Comparison of ENCODE assay signal across 8 mouse cellular contexts in genomic region chr9:65587270-65587572, GRCm38 (mm10). TPM values are rescaled to one million over a fixed set of nuclear protein-coding genes. Genes with fewer than 3 reads are reported as not detected.
DNase-seq lines count a peak whose midpoint lies in the region; ATAC-seq and TF ChIP-seq lines count a peak whose summit lies in the region.

No protein-coding gene starts in this region.

- no peak for TF ChIP-seq CTCF in left cerebral cortex, adult 2 months (IDR thresholded peaks at IDR 0.05)

- H3K4me1 ChIP-seq in embryonic facial prominence, embryonic 14.5 days (ENCODE audit: control insufficient read depth, insufficient read depth, low read length) = peaks cover 18% of the 10 kb centered on the region
- H3K4me1 ChIP-seq in limb, embryonic 10.5 days = peaks cover 34% of the 10 kb centered on the region
- H3K4me1 ChIP-seq in neural tube, embryonic 12.5 days = peaks cover 28% of the 10 kb centered on the region

- under 1% methylated on average over 6 of the region's 6 CpGs for WGBS in embryonic facial prominence, embryonic 14.5 days
- under 1% methylated on average over 6 of the region's 6 CpGs for WGBS in limb, embryonic 10.5 days
- 2% methylated on average over 6 of the region's 6 CpGs for WGBS in neural tube, embryonic 12.5 days

- no peak overlapping the region for H3K27ac ChIP-seq in left cerebral cortex, adult 2 months
- no peak overlapping the region for H3K27ac ChIP-seq in embryonic facial prominence, embryonic 14.5 days (replicated peaks; ENCODE audit: low read depth, low read length)
- peak overlapping the region; percentile 91 for H3K27ac ChIP-seq in limb, embryonic 10.5 days
- H3K27ac ChIP-seq in neural tube, embryonic 12.5 days = no peak overlapping the region

- H3K4me2 ChIP-seq in embryonic facial prominence, embryonic 14.5 days (ENCODE audit: low read depth, low read length) = peak overlapping the region; percentile 98
- peak overlapping the region; percentile 100 for H3K4me2 ChIP-seq in neural tube, embryonic 12.5 days (replicated peaks)

- no peaks in the 10 kb centered on the region for H3K27me3 ChIP-seq in embryonic facial prominence, embryonic 14.5 days (replicated peaks; ENCODE audit: control insufficient read depth, insufficient read depth, low read length)
- H3K27me3 ChIP-seq in limb, embryonic 10.5 days (ENCODE audit: low read depth, poor library complexity, severe bottlenecking) = no peaks in the 10 kb centered on the region
- H3K27me3 ChIP-seq in neural tube, embryonic 12.5 days (replicated peaks) = no peaks in the 10 kb centered on the region

- intact Hi-C loops in left cerebral cortex, adult 2 months (cut with DNase I) = no loop called here
- intact Hi-C loops in left cerebral cortex, postnatal 25 days (cut with DNase I) = no loop called here

- no peak for ATAC-seq in embryonic facial prominence, embryonic 14.5 days (ENCODE audit: low read depth)
- ATAC-seq in neural tube, embryonic 12.5 days (ENCODE audit: low FRiP score, low read depth) = no peak
- ATAC-seq in activated CD4-positive, CD25-positive, alpha-beta regulatory T cell, adult 4 months = no peak

- no peak for DNase-seq in left cerebral cortex, adult 2 months (ENCODE audit: extremely low spot score in 1 of 2, low spot score in 2 of 2)
- no peak for DNase-seq in left cerebral cortex, postnatal 25 days (ENCODE audit: low spot score in 2 of 2)
- DNase-seq in embryonic facial prominence, embryonic 14.5 days (ENCODE audit: low spot score) = no peak
- DNase-seq in limb, embryonic 10.5 days (ENCODE audit: low spot score) = no peak
- no peak for DNase-seq in spleen, postnatal 36 days (ENCODE audit: low spot score in 2 of 2)
- no peak for DNase-seq in right cerebral cortex, postnatal 14 days

- H3K4me3 ChIP-seq in left cerebral cortex, adult 2 months = peak overlapping the region; percentile 51
- peak overlapping the region; percentile 55 for H3K4me3 ChIP-seq in embryonic facial prominence, embryonic 14.5 days (ENCODE audit: low read depth, low read length)
- H3K4me3 ChIP-seq in limb, embryonic 10.5 days = peak overlapping the region; percentile 80
- H3K4me3 ChIP-seq in neural tube, embryonic 12.5 days = peak overlapping the region; percentile 60

- H3K9ac ChIP-seq in embryonic facial prominence, embryonic 14.5 days (ENCODE audit: low read depth, low read length) = peak overlapping the region; percentile 72
- H3K9ac ChIP-seq in neural tube, embryonic 12.5 days = peak overlapping the region; percentile 72

- H3K36me3 ChIP-seq in embryonic facial prominence, embryonic 14.5 days (ENCODE audit: control insufficient read depth, insufficient read depth, low read length) = peaks cover 13% of the 10 kb centered on the region; the same call in 1 of the 2 replicates
- peaks cover 32% of the 10 kb centered on the region for H3K36me3 ChIP-seq in limb, embryonic 10.5 days
- H3K36me3 ChIP-seq in neural tube, embryonic 12.5 days = peaks cover 13% of the 10 kb centered on the region

- H3K9me3 ChIP-seq in embryonic facial prominence, embryonic 14.5 days (ENCODE audit: control insufficient read depth, low read length) = no peaks in the 10 kb centered on the region
- H3K9me3 ChIP-seq in limb, embryonic 10.5 days (replicated peaks) = no peaks in the 10 kb centered on the region
- H3K9me3 ChIP-seq in neural tube, embryonic 12.5 days = no peaks in the 10 kb centered on the region

RNA-seq across cellular contexts. Expression of gene Pif1, which starts 0.3 kb away (rescaled TPM):
- total RNA-seq in left cerebral cortex, adult 2 months (2021) = under 1 TPM; 0.20 to 0.28 TPM
- total RNA-seq in left cerebral cortex, postnatal 25 days (2021) = under 1 TPM; 0.27 to 0.46 TPM
- polyA plus RNA-seq in embryonic facial prominence, embryonic 14.5 days (2014; fragmentation: Nextera tagmentation; extraction: Ambion mirVana) = 5.9 and 7.2 TPM in 2 replicates
- polyA plus RNA-seq in limb, embryonic 10.5 days (2016; fragmentation: Nextera tagmentation; extraction: Ambion mirVana) = 24.5 and 26.7 TPM in 2 replicates
- 14.7 and 15.8 TPM in 2 replicates for polyA plus RNA-seq in neural tube, embryonic 12.5 days (2016; fragmentation: Nextera tagmentation; extraction: Ambion mirVana)
- 1 to 10 TPM; 2.4 to 2.6 TPM for polyA plus RNA-seq in activated CD4-positive, CD25-positive, alpha-beta regulatory T cell, adult 4 months (2017; shearing (Covaris generic))

RNA-seq across cellular contexts. Expression of gene Plekho2, which starts 7.4 kb away (rescaled TPM):
- total RNA-seq in left cerebral cortex, adult 2 months (2021) = 10 to 100 TPM; 13.3 to 15.1 TPM
- total RNA-seq in left cerebral cortex, postnatal 25 days (2021) = 10 to 100 TPM; 13.3 to 17.0 TPM
- 12.9 and 14.3 TPM in 2 replicates for polyA plus RNA-seq in embryonic facial prominence, embryonic 14.5 days (2014; fragmentation: Nextera tagmentation; extraction: Ambion mirVana)
- polyA plus RNA-seq in limb, embryonic 10.5 days (2016; fragmentation: Nextera tagmentation; extraction: Ambion mirVana) = 10.0 and 13.0 TPM in 2 replicates
- 11.6 and 12.4 TPM in 2 replicates for polyA plus RNA-seq in neural tube, embryonic 12.5 days (2016; fragmentation: Nextera tagmentation; extraction: Ambion mirVana)
- 10 to 100 TPM; 48.8 to 64.6 TPM for polyA plus RNA-seq in activated CD4-positive, CD25-positive, alpha-beta regulatory T cell, adult 4 months (2017; shearing (Covaris generic))

RNA-seq across cellular contexts. Expression of gene Rbpms2, which starts 42.2 kb away (rescaled TPM):
- 1 to 10 TPM; 2.2 to 3.2 TPM for total RNA-seq in left cerebral cortex, adult 2 months (2021)
- 1 to 10 TPM; 2.2 to 3.2 TPM for total RNA-seq in left cerebral cortex, postnatal 25 days (2021)
- 13.6 and 13.8 TPM in 2 replicates for polyA plus RNA-seq in embryonic facial prominence, embryonic 14.5 days (2014; fragmentation: Nextera tagmentation; extraction: Ambion mirVana)
- polyA plus RNA-seq in limb, embryonic 10.5 days (2016; fragmentation: Nextera tagmentation; extraction: Ambion mirVana) = 33.5 and 40.4 TPM in 2 replicates
- polyA plus RNA-seq in neural tube, embryonic 12.5 days (2016; fragmentation: Nextera tagmentation; extraction: Ambion mirVana) = 10.2 and 10.3 TPM in 2 replicates
- polyA plus RNA-seq in activated CD4-positive, CD25-positive, alpha-beta regulatory T cell, adult 4 months (2017; shearing (Covaris generic)) = 1 to 10 TPM in 1 of 2 experiments, under 1 TPM in 1; 0.65 to 1.1 TPM
